Mouse (Mus musculus): ENCODE data around the gene Nat8f3.
"Not testable (repeated sequence)": the region's sequence is repeated elsewhere in the genome, so short reads cannot be mapped to it uniquely, and the experiment has no call there.

GRCm38 (mm10) chr6:85803180-85803579 lies 37.6 kb upstream of the Nat8f3 start:
- TF ChIP-seq TCF12 (IDR thresholded peaks at IDR 0.05; ENCODE audit: low read depth, low read length); POLR2A (IDR thresholded peaks at IDR 0.05; ENCODE audit: low read depth, low read length); CTCF (conservative IDR thresholded peaks at IDR 0.05 in 1 of 2, IDR thresholded peaks at IDR 0.05 in 1 of 2; ENCODE audit: low read depth in 2 of 2, low read length in 2 of 2): not testable (repeated sequence)

Measured in CH12.LX (cell line).